Mouse (Mus musculus): ENCODE measurements around the gene Eddm3b. TPM values are rescaled to one million over a fixed set of nuclear protein-coding genes. Genes with fewer than 3 reads are reported as not detected.

The Eddm3b gene
- not detected for total RNA-seq (2021)

- intact Hi-C loops (cut with DNase I), result no loop called here
- no peak for DNase-seq
These were observed at the start of gene Eddm3b for GRCm38 (mm10) chr14:51113916-51114560. Eddm3b (plus strand) TSS chr14:51114426.

DNA sequence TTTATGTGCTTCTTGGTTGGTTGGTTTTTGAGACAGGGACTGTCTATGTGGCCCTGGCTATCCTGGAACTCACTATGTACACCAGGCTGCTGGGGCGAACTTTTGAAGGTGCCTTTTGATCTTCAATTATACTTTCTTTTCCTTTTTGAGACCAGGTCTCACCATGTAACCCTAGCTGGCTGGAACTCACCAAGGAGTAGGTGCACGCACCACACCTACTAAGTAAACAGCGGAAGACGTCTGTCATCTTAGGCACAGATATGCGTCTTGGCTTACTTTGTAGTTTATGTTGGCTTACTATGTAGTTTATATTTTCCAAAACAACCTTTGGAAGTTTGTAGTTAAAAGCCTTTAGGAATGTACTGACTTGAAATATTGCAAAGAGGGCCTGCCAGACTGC, 45.3 kb upstream of the Eddm3b start:
- no peak for DNase-seq
- intact Hi-C loops (cut with DNase I), result loop anchor here (10.0 kb wide), 1 partner anchor 194 kb away; the partner anchor contains the start of gene Tep1

- DNase-seq, result peak; percentile 19 to 48
- intact Hi-C loops (cut with DNase I), result loop anchor here (10.0 kb wide), 1 partner anchor 195 kb away; the partner anchor contains the start of gene Tep1
These were observed 44.6 kb upstream of the Eddm3b start for GRCm38 (mm10) chr14:51069617-51070016.

DNA sequence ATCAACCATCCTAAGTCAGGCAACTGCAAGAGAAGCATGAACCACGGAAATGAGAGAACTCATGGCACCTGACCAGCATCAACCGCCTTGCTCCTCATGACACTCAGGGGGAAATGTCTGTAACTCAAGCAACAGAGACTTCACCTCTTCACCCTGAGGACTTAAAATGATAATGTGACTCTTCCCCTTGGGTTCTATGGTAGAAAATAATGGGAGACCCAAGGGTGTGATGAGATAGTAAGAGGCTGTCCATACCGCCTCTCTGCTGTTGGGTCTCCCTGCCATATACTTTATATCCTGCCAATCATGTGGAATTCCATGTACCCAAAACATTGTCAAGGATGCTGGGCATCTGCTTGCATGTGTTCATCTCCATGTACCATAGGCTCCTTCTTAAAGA, 39.9 kb upstream of the Eddm3b start, which contains the start of gene Olfr750:
Gene Olfr750, minus strand, starts transcription at position 101 of the 400 bp plus-strand sequence.
- intact Hi-C loops (cut with DNase I), result no loop called here

DNA sequence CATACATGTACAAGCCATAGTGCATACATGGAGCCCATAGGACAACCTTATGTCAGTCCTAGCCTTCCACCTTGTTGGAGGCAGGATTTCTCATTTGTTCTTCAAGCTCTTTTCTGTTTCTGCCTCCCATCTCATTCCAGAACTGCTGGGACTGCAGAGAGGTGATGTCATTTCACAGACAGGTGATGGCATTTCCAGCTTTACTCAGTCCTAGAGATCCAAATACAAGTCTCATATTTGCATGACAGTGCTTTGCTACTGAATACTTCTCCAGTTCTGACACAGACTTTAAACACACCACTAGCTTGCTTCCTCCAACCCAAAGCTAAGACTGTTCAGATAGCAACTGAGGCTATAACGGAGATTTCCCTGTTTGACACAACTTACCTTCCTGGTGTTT, 35.0 kb upstream of the Eddm3b start:
- intact Hi-C loops (cut with DNase I), result no loop called here
- no peak for DNase-seq

More for the DNA sequence above, 39.9 kb upstream of the Eddm3b start, which contains the start of gene Olfr750:
- no peak for DNase-seq

DNA sequence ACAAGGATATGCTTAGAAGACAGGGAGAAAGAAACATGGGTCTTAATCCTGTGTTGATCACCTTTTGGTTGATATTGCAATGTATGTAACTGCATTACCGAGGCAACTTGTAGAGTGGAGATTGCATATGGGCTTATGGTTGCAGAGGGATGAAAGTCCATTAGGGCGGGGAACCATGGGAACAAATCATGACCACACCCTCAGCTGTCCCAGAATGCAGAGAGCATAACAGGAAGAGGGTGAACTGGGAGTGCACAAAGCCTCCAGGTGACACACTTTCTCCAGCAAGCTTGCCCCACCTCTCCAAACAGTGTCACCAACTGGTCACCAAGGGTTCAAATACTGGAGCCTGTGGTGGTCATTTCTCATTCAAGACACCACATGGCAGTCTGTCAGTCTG, 33.2 kb upstream of the Eddm3b start:
- no peak for DNase-seq
- intact Hi-C loops (cut with DNase I), result no loop called here

- intact Hi-C loops (cut with DNase I), result no loop called here
- DNase-seq, result peak; percentile 79 to 83
These were observed 31.3 kb upstream of the Eddm3b start for GRCm38 (mm10) chr14:51082599-51083581.

DNA sequence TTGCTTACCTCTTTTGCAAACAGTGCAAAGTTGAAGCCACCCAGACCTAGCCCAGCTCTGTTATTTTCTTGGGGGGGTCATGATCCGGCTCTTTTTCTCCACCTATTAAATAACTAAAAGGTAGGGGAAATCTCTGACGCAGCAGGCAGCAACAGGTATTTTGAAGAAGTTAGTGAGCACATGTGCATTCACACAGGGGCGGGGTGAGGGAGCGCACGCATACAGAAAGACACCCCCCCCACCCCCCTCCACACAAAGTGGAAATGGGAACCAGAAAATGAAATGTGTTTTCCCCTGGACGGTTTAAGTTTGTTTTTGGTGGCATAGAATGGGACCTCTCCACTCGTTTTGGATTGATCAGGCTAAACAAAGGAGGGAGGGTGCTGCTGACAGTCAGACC, 30.4 kb upstream of the Eddm3b start:
- intact Hi-C loops (cut with DNase I), result no loop called here
- DNase-seq, result no peak

DNA sequence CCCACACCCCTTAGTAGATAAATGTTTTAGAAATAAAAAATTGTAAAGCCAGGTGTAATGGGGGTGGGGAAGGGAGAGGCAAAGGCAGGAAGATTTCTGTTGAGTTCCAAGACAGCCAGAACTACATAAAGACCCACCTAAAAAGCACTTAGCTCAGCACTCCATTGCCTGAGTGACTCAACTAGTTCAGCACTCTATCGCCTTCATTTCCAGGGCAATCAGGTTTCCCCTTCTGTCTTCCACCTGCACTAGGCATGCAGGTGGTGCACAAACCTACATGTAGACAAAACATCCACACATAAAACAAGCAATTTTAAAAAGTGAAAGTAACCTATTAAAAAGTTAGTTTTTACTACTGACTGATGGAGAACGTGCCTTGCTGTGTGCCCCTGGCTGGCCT, 29.1 kb upstream of the Eddm3b start:
- intact Hi-C loops (cut with DNase I), result no loop called here
- DNase-seq, result no peak

- intact Hi-C loops (cut with DNase I), result no loop called here
- DNase-seq, result no peak
These were observed 28.3 kb upstream of the Eddm3b start for GRCm38 (mm10) chr14:51085911-51086310.

- no peak for DNase-seq
- intact Hi-C loops (cut with DNase I), result loop anchor here (2.0 kb wide), 1 partner anchor 281 kb away; the partner anchor contains the start of genes Ccnb1ip1 and Parp2
These were observed 26.5 kb upstream of the Eddm3b start for GRCm38 (mm10) chr14:51087762-51088161.

- peak; percentile 89 to 92 for DNase-seq
- intact Hi-C loops (cut with DNase I), result loop anchor here (2.0 kb wide), 1 partner anchor 282 kb away; the partner anchor contains the start of genes Ccnb1ip1 and Parp2
These were observed 25.9 kb upstream of the Eddm3b start for GRCm38 (mm10) chr14:51088166-51088969.

GRCm38 (mm10) chr14:51088970-51089673, 25.1 kb upstream of the Eddm3b start:
- intact Hi-C loops (cut with DNase I), result loop anchor here (1.0 to 2.0 kb wide), 2 partner anchors 25 to 282 kb away; partner anchors contain the start of genes Ccnb1ip1 and Parp2
- DNase-seq, result peak; percentile 98 to 99

GRCm38 (mm10) chr14:51089674-51090076, 24.6 kb upstream of the Eddm3b start:
- intact Hi-C loops (cut with DNase I), result loop anchor here (1.0 to 2.0 kb wide), 3 partner anchors 25 to 289 kb away; partner anchors contain the start of genes Ccnb1ip1 and Parp2
- no peak for DNase-seq

DNA sequence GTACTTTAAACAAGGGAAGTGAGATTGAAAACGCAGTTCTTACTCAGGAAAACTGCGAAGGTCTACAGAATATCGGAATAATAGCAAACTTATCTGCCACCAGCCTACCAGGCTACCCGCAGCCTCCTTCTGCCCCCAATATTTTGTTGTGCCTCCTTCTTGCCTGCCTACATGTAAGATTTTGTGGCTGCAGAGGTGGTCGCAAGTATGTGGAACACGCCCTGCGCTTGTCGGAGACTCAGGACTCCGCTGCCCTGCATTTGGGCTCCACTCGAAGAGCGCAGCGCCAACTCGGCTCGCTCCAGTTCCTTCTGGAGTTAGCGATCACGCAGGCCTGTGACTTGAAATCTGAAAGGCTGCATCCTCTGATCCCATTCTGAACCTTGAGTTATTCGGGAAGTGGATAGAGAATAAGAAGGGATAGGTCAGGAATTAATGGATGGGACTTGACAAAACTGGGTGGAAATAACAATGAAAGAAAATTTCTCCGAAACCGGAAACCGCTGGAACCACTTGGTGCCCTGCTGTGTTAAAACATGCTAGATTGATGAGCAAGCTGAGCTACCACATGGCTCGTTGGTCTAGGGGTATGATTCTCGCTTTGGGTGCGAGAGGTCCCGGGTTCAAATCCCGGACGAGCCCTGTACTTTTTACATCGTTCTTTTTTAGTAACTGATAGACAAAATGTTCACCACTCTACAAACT, 24.0 kb upstream of the Eddm3b start:
- intact Hi-C loops (cut with DNase I), result loop anchor here (2.0 kb wide), 1 partner anchor 289 kb away; no protein-coding TSS in a partner anchor
- DNase-seq, result peak; percentile 88 to 89

GRCm38 (mm10) chr14:51090921-51091900, 23.0 kb upstream of the Eddm3b start, which contains the start of the genes Rnase4 and Ang:
Rnase4 (plus strand) TSS chr14:51091077.
Ang (plus strand) TSS chr14:51091150.
- intact Hi-C loops (cut with DNase I), result loop anchor here (2.0 kb wide), 1 partner anchor 290 kb away; no protein-coding TSS in a partner anchor
- peak; percentile 68 to 78 for DNase-seq

GRCm38 (mm10) chr14:51092073-51092620, 22.1 kb upstream of the Eddm3b start:
- no peak for DNase-seq
- intact Hi-C loops (cut with DNase I), result no loop called here

All from heart, postnatal 36 days (tissue).